Mouse (Mus musculus): ENCODE data around the gene Alox8.

Gene Alox8

GRCm38 (mm10) chr11:69197743-69198142 is at the start of gene Alox8:
Gene Alox8, minus strand, starts transcription at chr11:69197843.
- DNase-seq (ENCODE audit: low spot score in 2 of 2): no peak

- no peak for DNase-seq (ENCODE audit: low spot score in 2 of 2)
Measured at GRCm38 (mm10) chr11:69245643-69246042, 48.0 kb upstream of the Alox8 start.

GRCm38 (mm10) chr11:69244911-69245310 is 47.3 kb upstream of the Alox8 start:
- DNase-seq (ENCODE audit: low spot score in 2 of 2): peak in 1 of 2 experiments; percentile 44

DNA sequence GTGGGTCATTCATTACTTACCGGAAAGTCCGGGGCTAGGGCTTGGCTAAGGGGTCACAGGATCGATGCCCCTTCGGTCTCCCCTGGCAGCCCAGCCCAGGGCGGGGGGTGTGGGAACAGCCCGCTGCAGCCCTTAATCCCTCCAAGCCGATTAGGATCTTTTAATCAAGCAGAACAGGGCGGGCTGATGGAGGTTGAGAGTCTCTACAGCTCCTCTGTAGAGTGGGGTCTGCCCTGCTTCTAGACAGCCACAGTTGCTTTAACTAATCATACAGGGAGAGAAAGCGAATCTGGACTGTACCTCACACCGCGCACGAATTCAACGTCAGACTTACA is 39.2 kb upstream of the Alox8 start, which contains the start of gene Gucy2e:
Gene Gucy2e, minus strand, starts transcription at position 111 of the 335 bp plus-strand sequence.
- DNase-seq (ENCODE audit: low spot score in 2 of 2): no peak

DNA sequence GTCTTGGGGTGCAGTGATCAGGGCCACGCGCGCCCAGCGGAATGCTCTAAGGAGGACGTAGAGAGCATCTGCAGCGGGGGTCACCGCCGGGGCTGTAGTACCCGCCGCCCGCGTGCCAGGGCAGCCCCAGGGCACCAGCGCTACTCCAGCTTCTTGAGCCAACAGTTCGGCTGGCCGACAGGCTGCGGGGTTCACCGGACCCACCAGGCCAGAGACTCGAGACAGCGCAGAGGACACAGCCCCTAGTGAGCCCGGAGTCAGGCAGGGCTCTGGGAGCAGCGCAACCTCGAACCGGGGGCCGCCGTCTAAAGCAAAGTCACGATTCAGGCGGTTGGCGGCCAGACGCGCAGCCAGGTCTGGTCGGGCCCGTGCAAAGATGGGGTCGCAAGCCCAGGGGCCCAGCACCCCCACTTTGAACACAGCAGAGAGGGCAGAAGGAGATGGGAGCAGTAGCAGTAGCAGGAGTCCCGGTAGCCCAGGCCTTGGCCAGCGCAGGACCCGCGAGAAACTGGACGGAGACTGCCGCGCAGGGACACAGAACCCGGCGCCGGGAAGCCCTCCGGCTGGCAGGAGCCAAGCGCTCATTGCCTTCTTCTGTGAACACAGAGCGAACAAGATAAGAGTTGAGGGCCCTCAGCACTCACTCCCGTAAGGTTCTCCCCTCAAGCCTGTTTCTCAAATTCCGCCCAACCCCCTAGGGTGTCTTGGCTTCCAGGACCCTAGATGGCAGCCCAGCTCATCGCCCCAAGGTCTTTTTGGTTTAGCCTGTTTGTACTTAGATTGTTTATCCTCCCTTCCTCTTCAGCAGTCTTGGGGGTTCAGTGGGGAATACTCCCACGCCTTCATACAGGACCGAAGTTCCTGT is 38.6 kb upstream of the Alox8 start:
- no peak for DNase-seq (ENCODE audit: low spot score in 2 of 2)

GRCm38 (mm10) chr11:69235285-69236060 is 37.8 kb upstream of the Alox8 start:
- peak; percentile 64 to 65 for DNase-seq (ENCODE audit: low spot score in 2 of 2)

DNA sequence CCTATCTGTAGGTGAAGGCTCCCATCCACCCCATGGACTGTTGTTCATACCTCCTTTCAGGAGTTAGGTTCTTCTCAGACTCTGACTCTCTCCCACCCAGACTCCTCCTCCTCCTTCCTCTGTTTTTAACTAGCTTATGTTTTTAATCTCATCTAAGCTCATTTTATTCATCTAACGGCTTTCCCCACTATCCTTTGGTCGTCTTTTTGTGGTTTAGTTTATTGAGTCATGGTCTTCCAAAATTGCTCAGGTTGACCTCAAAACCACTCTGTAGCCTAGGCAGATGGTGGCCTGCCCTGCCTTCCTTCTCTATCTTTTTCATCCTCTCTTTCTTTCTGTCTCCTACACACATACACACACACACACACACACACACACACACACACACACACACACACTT is 35.5 kb upstream of the Alox8 start:
- DNase-seq (ENCODE audit: low spot score in 2 of 2): no peak

DNA sequence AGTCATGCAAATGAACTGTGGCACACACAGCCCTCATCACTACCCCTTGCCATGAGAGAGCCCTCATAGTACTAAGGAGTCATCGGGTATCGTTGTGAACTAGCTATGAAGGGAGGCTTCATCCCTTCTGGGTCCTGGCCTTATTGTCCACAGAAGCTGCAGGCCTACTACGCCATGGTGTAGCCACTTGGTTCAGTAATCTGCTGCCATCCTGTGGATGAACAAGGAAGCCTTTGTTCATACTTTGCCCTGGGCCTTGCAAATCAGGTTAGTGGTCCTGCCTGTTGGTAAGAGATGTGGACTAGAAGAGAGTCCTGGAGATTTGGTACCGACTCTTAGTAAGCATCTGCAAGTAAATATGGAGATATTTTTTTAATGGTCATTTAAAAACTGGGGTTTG is 32.8 kb upstream of the Alox8 start:
- no peak for DNase-seq (ENCODE audit: low spot score in 2 of 2)

GRCm38 (mm10) chr11:69225715-69226114 is 28.1 kb upstream of the Alox8 start:
- no peak for DNase-seq (ENCODE audit: low spot score in 2 of 2)

- DNase-seq (ENCODE audit: low spot score in 2 of 2): peak in 1 of 2 experiments; percentile 15
Measured at GRCm38 (mm10) chr11:69223101-69223500, 25.5 kb upstream of the Alox8 start.

- no peak for DNase-seq (ENCODE audit: low spot score in 2 of 2)
Measured at GRCm38 (mm10) chr11:69221070-69221469, 23.4 kb upstream of the Alox8 start.

- no peak for DNase-seq (ENCODE audit: low spot score in 2 of 2)
Measured at GRCm38 (mm10) chr11:69218661-69219060, 21.0 kb upstream of the Alox8 start.

DNA sequence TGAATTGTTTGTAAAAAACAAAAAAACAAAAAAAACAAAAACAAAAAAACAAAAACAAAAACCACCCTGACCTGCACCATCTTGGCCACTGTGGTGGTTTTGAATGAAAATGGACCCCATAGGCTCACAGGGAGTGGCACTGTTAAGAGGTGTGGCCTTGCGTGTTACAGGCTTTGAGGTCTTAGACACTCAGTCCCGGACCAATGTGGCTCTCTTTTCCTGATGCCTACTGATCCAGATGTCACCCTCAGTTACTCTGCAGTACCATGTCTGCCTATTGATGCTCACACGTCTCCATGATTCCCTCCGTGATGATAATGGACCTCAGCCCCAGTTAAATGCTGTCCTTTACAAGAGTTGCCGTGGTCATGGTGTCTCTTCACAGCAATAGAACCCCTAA is 19.8 kb upstream of the Alox8 start:
- no peak for DNase-seq (ENCODE audit: low spot score in 2 of 2)

DNA sequence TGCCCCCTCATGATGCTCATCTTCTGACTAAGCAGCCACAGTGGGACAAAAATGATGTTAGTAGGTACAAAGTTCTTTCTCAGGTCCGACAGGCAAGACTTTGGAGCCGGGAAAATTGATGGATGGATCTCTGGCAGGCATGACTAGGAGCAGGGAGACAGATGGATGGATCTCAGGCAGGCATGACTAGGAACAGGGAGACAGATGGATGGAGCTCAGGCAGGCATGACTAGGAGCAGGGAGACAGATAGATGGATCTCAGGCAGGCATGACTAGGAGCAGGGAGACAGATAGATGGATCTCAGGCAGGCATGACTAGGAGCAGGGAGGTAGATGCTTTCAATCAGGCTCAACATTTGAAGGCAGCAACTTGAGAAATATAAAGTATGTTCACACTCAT is 13.8 kb upstream of the Alox8 start:
- peak; percentile 39 to 70 for DNase-seq (ENCODE audit: low spot score in 2 of 2)

- no peak for DNase-seq (ENCODE audit: low spot score in 2 of 2)
Measured at GRCm38 (mm10) chr11:69202469-69203230, 5.0 kb upstream of the Alox8 start.

- no peak for DNase-seq (ENCODE audit: low spot score in 2 of 2)
Measured at GRCm38 (mm10) chr11:69200231-69200630, 2.6 kb upstream of the Alox8 start.

GRCm38 (mm10) chr11:69199251-69199650 is 1.6 kb upstream of the Alox8 start:
- DNase-seq (ENCODE audit: low spot score in 2 of 2): no peak

- DNase-seq (ENCODE audit: low spot score in 2 of 2): no peak
Measured at GRCm38 (mm10) chr11:69197194-69197593, 449 bp downstream of the Alox8 start.

DNA sequence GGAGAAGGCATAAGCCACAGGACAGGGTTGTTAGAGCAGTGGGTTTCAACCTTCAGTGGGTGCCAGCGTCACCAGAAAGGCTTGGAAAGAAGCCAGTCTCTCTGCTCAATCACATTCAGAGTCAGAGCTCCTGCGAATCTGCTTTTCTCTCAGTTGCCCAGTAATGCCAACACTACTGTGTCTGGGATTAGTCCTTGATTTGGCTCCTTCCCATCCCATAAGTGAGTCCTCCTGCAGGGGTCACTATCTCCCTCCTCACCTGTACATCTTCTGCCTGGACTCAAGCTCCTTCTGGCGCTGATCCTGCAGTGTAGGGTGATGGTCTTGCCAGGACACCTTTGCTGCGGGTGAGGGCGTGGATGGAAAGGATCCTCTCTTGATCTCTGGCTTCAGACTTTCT is 877 bp downstream of the Alox8 start:
- peak in 1 of 2 experiments; percentile 5 for DNase-seq (ENCODE audit: low spot score in 2 of 2)

DNA sequence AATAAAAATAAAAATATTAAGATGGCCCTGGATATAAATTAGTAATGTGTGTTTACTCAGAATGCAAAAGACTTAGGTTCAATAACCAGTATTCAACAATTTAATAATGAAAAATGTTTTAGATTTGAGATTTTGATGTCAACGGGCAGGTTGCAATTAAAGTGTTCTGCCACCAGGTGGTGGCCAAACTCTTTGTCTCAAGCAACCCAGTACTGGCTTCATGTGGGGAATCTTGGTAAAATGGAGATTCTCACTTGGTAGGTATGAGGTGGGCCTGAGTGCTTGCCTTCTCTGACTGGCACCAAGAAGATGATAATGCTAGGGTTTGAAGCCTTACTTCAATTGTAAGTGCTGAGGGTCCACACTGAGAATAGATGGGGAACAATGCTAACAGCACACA is 4.8 kb downstream of the Alox8 start:
- peak in 1 of 2 experiments; percentile 30 for DNase-seq (ENCODE audit: low spot score in 2 of 2)

DNA sequence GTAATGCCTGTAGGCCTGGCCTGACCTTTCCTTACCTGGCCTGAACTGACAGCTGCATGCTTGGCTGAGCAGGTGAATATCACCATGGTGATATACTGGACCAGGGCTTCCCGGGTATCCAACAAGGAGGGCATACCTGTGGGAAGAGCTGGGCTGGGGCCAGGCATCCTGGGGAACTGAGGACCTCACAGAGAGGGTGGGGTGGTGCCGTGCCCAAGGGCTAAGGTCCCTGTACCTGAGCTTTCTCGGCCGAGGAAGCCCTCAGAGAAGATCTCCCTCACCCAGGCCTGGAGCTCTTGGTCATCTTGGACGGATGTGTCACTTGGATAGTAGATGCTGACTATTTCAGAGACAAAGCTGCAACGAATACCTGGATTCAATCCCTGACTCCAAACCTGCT is 11.7 kb downstream of the Alox8 start:
- DNase-seq (ENCODE audit: low spot score in 2 of 2): no peak

DNA sequence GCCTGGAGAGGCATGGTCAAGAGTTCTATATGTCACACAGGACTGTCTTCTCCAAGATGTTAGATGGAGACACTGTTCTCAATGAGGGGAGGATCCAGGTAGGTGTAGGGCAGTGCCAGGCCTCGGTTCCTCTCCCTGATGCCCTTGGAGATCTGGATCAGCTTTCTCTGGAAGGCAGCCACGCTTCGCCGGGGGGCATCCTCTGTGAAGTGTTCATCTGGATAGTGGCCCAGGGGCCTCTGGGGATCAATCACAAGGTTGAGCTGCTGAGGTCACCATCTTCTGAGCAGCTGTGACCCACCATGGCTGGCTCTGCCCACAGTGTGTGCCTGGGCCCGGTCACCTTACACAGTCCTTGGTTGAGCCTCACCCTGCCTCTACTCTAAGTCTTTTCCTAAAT is 12.6 kb downstream of the Alox8 start:
- DNase-seq (ENCODE audit: low spot score in 2 of 2): no peak
